Mouse (Mus musculus): Measurements from ENCODE around the gene Wwc2. TPM values are rescaled to one million over a fixed set of nuclear protein-coding genes. Genes with fewer than 3 reads are reported as not detected.

The Wwc2 gene
- total and polyA plus RNA-seq, 2 experiments from 2014 or later: 8.2 to 18.5 TPM

- no peak overlapping the region for H3K4me3 ChIP-seq (ENCODE audit: low read depth, low read length)
- DNase-seq (ENCODE audit: low spot score): no peak
- no peak for TF ChIP-seq EP300 (IDR thresholded peaks at IDR 0.05; ENCODE audit: low read depth)
- no peak for TF ChIP-seq CTCF (IDR thresholded peaks at IDR 0.05; ENCODE audit: low read depth)
- no peak for ATAC-seq (ENCODE audit: insufficient read depth, low read depth)
- H3K9ac ChIP-seq (replicated peaks; ENCODE audit: low read depth, low read length): no peak overlapping the region
- WGBS: 83% methylated on average over 1 of the region's 1 CpGs
- no peaks in the 10 kb centered on the region for H3K4me1 ChIP-seq (ENCODE audit: control insufficient read depth, insufficient read depth)
- no peaks in the 10 kb centered on the region for H3K27me3 ChIP-seq (ENCODE audit: control insufficient read depth, insufficient read depth, low read length)
- no peak overlapping the region for H3K4me2 ChIP-seq (ENCODE audit: low read depth, low read length)
- H3K36me3 ChIP-seq (replicated peaks; ENCODE audit: control insufficient read depth, insufficient read depth, low read length): no peaks in the 10 kb centered on the region
- no peaks in the 10 kb centered on the region for H3K9me3 ChIP-seq (replicated peaks; ENCODE audit: control insufficient read depth, low read length)
- no peak overlapping the region for H3K27ac ChIP-seq (ENCODE audit: low read depth)
Measured at GRCm38 (mm10) chr8:47804262-47804661, 186.5 kb downstream of the Wwc2 start.

GRCm38 (mm10) chr8:47802349-47802748 is 188.4 kb downstream of the Wwc2 start:
- ATAC-seq (ENCODE audit: insufficient read depth, low read depth): no peak
- H3K4me2 ChIP-seq (ENCODE audit: low read depth, low read length): no peak overlapping the region
- WGBS: 67% methylated on average over 2 of the region's 2 CpGs

GRCm38 (mm10) chr8:47799438-47799837 is 191.3 kb downstream of the Wwc2 start:
- Histone ChIP-seq H3K4me1 (ENCODE audit: control insufficient read depth, insufficient read depth) (no peaks in the 10 kb centered on the region), H3K9me3 (replicated peaks; ENCODE audit: control insufficient read depth, low read length) (no peaks in the 10 kb centered on the region), H3K4me2 (ENCODE audit: low read depth, low read length) (no peak overlapping the region), H3K9ac (replicated peaks; ENCODE audit: low read depth, low read length) (no peak overlapping the region), H3K36me3 (replicated peaks; ENCODE audit: control insufficient read depth, insufficient read depth, low read length) (no peaks in the 10 kb centered on the region), H3K27me3 (ENCODE audit: control insufficient read depth, insufficient read depth, low read length) (no peaks in the 10 kb centered on the region), H3K27ac (ENCODE audit: low read depth) (no peak overlapping the region), H3K4me3 (ENCODE audit: low read depth, low read length) (no peak overlapping the region)
- WGBS: 47% methylated on average over 6 of the region's 6 CpGs
- TF ChIP-seq EP300 (IDR thresholded peaks at IDR 0.05; ENCODE audit: low read depth) (no peak), CTCF (IDR thresholded peaks at IDR 0.05; ENCODE audit: low read depth) (no peak)
- DNase-seq (ENCODE audit: low spot score): no peak
- ATAC-seq (ENCODE audit: insufficient read depth, low read depth): no peak

More at GRCm38 (mm10) chr8:47802349-47802748, 188.4 kb downstream of the Wwc2 start:
- Histone ChIP-seq H3K36me3 (replicated peaks; ENCODE audit: control insufficient read depth, insufficient read depth, low read length) (no peaks in the 10 kb centered on the region), H3K4me3 (ENCODE audit: low read depth, low read length) (no peak overlapping the region), H3K9ac (replicated peaks; ENCODE audit: low read depth, low read length) (no peak overlapping the region), H3K9me3 (replicated peaks; ENCODE audit: control insufficient read depth, low read length) (no peaks in the 10 kb centered on the region), H3K27me3 (ENCODE audit: control insufficient read depth, insufficient read depth, low read length) (no peaks in the 10 kb centered on the region), H3K4me1 (ENCODE audit: control insufficient read depth, insufficient read depth) (no peaks in the 10 kb centered on the region), H3K27ac (ENCODE audit: low read depth) (no peak overlapping the region)
- TF ChIP-seq CTCF (IDR thresholded peaks at IDR 0.05; ENCODE audit: low read depth): no peak
- no peak for TF ChIP-seq EP300 (IDR thresholded peaks at IDR 0.05; ENCODE audit: low read depth)
- DNase-seq (ENCODE audit: low spot score): no peak

- no peak overlapping the region for H3K9ac ChIP-seq (replicated peaks; ENCODE audit: low read depth, low read length)
- H3K4me3 ChIP-seq (ENCODE audit: low read depth, low read length): no peak overlapping the region
- H3K36me3 ChIP-seq (replicated peaks; ENCODE audit: control insufficient read depth, insufficient read depth, low read length): no peaks in the 10 kb centered on the region
- 55% methylated on average over 9 of the region's 9 CpGs for WGBS
- TF ChIP-seq CTCF (IDR thresholded peaks at IDR 0.05; ENCODE audit: low read depth) (no peak), EP300 (IDR thresholded peaks at IDR 0.05; ENCODE audit: low read depth) (no peak)
- peaks cover 9% of the 10 kb centered on the region; the same call in 1 of the 2 replicates for H3K4me1 ChIP-seq (ENCODE audit: control insufficient read depth, insufficient read depth)
- H3K9me3 ChIP-seq (replicated peaks; ENCODE audit: control insufficient read depth, low read length): no peaks in the 10 kb centered on the region
- ATAC-seq (ENCODE audit: insufficient read depth, low read depth) (no peak), DNase-seq (ENCODE audit: low spot score) (no peak)
- H3K4me2 ChIP-seq (ENCODE audit: low read depth, low read length): no peak overlapping the region
- no peaks in the 10 kb centered on the region for H3K27me3 ChIP-seq (ENCODE audit: control insufficient read depth, insufficient read depth, low read length)
- H3K27ac ChIP-seq (ENCODE audit: low read depth): no peak overlapping the region
Measured at GRCm38 (mm10) chr8:47791986-47792385, 198.7 kb downstream of the Wwc2 start.

- H3K9ac ChIP-seq (replicated peaks; ENCODE audit: low read depth, low read length): no peak overlapping the region
- no peaks in the 10 kb centered on the region for H3K36me3 ChIP-seq (replicated peaks; ENCODE audit: control insufficient read depth, insufficient read depth, low read length)
- H3K4me1 ChIP-seq (ENCODE audit: control insufficient read depth, insufficient read depth): peaks cover 9% of the 10 kb centered on the region; the same call in 1 of the 2 replicates
- ATAC-seq (ENCODE audit: insufficient read depth, low read depth): peak; percentile 78
- H3K4me3 ChIP-seq (ENCODE audit: low read depth, low read length): no peak overlapping the region; the same call in 1 of the 2 replicates
- no peaks in the 10 kb centered on the region for H3K27me3 ChIP-seq (ENCODE audit: control insufficient read depth, insufficient read depth, low read length)
- H3K4me2 ChIP-seq (ENCODE audit: low read depth, low read length): peak overlapping the region; percentile 45
- no peaks in the 10 kb centered on the region for H3K9me3 ChIP-seq (replicated peaks; ENCODE audit: control insufficient read depth, low read length)
- peak overlapping the region; percentile 30; the same call in 1 of the 2 replicates for H3K27ac ChIP-seq (ENCODE audit: low read depth)
- TF ChIP-seq CTCF (IDR thresholded peaks at IDR 0.05; ENCODE audit: low read depth) (no peak), EP300 (IDR thresholded peaks at IDR 0.05; ENCODE audit: low read depth) (no peak)
- WGBS: 9% methylated on average over 10 of the region's 10 CpGs
- DNase-seq (ENCODE audit: low spot score): peak; percentile 51
Measured at GRCm38 (mm10) chr8:47787705-47788104, 203.0 kb downstream of the Wwc2 start.

GRCm38 (mm10) chr8:47786323-47786722 is 204.4 kb downstream of the Wwc2 start:
- DNase-seq (ENCODE audit: low spot score): no peak
- no peak overlapping the region for H3K4me3 ChIP-seq (ENCODE audit: low read depth, low read length)
- H3K36me3 ChIP-seq (replicated peaks; ENCODE audit: control insufficient read depth, insufficient read depth, low read length): no peaks in the 10 kb centered on the region
- H3K9ac ChIP-seq (replicated peaks; ENCODE audit: low read depth, low read length): no peak overlapping the region
- TF ChIP-seq CTCF (IDR thresholded peaks at IDR 0.05; ENCODE audit: low read depth) (no peak), EP300 (IDR thresholded peaks at IDR 0.05; ENCODE audit: low read depth) (no peak)
- H3K27ac ChIP-seq (ENCODE audit: low read depth): no peak overlapping the region
- WGBS: 94% methylated on average over 15 of the region's 15 CpGs
- no peaks in the 10 kb centered on the region for H3K9me3 ChIP-seq (replicated peaks; ENCODE audit: control insufficient read depth, low read length)
- ATAC-seq (ENCODE audit: insufficient read depth, low read depth): no peak
- peaks cover 9% of the 10 kb centered on the region; the same call in 1 of the 2 replicates for H3K4me1 ChIP-seq (ENCODE audit: control insufficient read depth, insufficient read depth)
- H3K27me3 ChIP-seq (ENCODE audit: control insufficient read depth, insufficient read depth, low read length): no peaks in the 10 kb centered on the region
- H3K4me2 ChIP-seq (ENCODE audit: low read depth, low read length): no peak overlapping the region
